Mouse (Mus musculus): ENCODE measurements around the gene Olfr761.
"Not testable (repeated sequence)": the region's sequence is repeated elsewhere in the genome, so short reads cannot be mapped to it uniquely, and the experiment has no call there.

Olfr761 gene

DNA sequence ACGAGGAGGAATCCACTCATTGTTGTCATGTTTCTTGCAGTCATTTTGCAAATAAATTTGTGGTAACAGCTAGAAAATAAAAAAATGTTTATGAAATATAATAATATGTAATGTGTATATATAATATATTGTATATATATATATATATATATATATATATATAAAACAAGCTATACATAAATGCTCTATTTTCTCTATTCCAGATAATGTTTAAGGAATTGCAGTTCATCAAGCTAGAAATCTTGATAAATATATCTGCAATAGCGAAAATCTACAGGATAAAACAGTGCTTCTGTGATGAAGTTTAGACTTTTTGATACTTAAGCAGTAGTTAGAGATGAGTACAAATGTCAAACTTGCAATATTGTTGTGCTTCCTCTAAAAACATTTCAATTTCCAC is at the start of gene Olfr761:
Gene Olfr761 (minus strand): TSS at position 101 of the 400 bp plus-strand sequence.
- in situ Hi-C loops (cut with MboI; ENCODE audit: low sequenced_read_pairs), result no loop called here

DNA sequence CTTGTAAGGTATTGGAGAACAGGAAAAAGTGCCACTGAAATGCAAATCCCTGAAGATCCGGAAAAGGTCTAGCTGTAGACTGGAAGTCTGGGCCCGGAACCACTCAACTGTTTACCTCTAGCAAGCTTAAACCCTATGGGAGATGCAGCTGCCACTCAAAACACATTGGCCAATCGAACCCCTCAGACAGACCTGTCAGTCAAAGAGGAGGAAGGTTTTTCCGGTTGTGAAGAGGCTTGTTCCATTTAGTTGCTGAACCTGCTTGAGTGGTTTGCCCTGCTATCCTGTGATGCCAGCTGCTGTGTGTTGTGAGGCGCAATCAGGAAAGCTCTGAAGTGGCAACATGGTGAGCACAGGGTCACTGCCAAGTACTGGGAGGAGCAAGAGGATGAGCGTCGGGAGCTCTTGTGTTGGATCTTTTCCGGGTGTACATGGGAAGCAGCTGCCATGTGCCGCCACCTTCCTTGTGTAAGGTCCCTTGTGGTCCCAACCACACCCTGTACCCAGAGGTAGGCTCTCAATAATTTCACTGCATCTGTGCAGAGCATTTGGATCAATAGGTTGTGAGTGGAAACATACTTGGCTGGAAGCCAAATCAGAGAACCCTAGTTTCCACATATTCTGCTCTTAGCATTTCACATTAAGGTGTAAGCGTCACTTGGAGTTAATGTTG is 42.9 kb upstream of the Olfr761 start:
- in situ Hi-C loops (cut with MboI; ENCODE audit: low sequenced_read_pairs), result no loop called here

DNA sequence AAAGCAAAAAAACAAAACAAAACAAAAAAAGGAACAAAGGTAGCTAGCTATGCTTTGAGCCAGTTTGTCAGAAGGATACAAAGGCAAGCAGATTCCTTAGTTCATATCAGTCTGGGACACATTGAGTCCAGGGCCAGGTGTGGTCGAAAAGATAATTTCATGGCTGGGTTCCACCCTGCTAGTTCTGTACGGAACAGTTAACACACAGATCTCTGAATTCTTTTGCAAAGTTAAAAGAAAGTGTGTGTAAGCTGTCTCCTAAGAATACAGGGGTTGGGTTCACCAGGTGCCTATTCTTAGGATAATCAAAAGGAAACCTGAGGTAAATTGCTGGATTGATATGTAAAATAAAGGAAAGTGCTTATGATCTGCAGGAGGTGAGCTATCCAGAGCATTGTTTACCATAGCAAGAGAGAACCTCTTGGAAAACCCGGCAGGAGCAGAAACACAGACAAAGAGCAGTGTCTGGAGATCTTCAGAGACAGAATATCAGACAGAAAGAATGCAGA is 37.6 kb upstream of the Olfr761 start:
- in situ Hi-C loops (cut with MboI; ENCODE audit: low sequenced_read_pairs), result no loop called here

GRCm38 (mm10) chr17:37973591-37973990 is 20.7 kb upstream of the Olfr761 start:
- in situ Hi-C loops (cut with MboI; ENCODE audit: low sequenced_read_pairs), result no loop called here

- in situ Hi-C loops (cut with MboI; ENCODE audit: low sequenced_read_pairs), result no loop called here
Measured at GRCm38 (mm10) chr17:37920248-37920647, 32.6 kb downstream of the Olfr761 start, which contains the start of gene Olfr128. Olfr128 (plus strand) TSS chr17:37920548.

- in situ Hi-C loops (cut with MboI; ENCODE audit: low sequenced_read_pairs), result not testable (repeated sequence)
Measured at GRCm38 (mm10) chr17:37906821-37907220, 46.1 kb downstream of the Olfr761 start.

All from CH12F3 (cell line).